Mouse (Mus musculus) forebrain, embryonic 11.5 days (tissue): ENCODE measurements around the gene Slfn4. TPM values are rescaled to one million over a fixed set of nuclear protein-coding genes. Genes with fewer than 3 reads are reported as not detected.
"Not testable (repeated sequence)": the region's sequence is repeated elsewhere in the genome, so short reads cannot be mapped to it uniquely, and the experiment has no call there.

Experiments
- ATAC-seq: fragments of 200-750 bp; cut with Nextera tagmentation; replicated peaks from 2 replicates; pipeline ENCODE4 v1.8.0; 2017; ENCODE audit warnings: moderate TSS enrichment; ENCODE audit not compliant: low FRiP score
- DNase-seq: peaks from one replicate; pipeline ENCODE4 v3.0.0-alpha.2; 2017; ENCODE audit warnings: low spot score
- H3K27ac ChIP-seq: fragments of 300-500 bp; sonication (generic); 2 replicates; pipeline ENCODE4 v1.5.1; 2014; ENCODE audit warnings: low read depth, low read length
- H3K27me3 ChIP-seq: fragments of 300-500 bp; sonication (generic); 2 replicates; pipeline ENCODE4 v1.6.1; 2014; ENCODE audit warnings: mild to moderate bottlenecking, low read length, mixed read lengths; ENCODE audit not compliant: control insufficient read depth, insufficient read depth
- H3K36me3 ChIP-seq: fragments of 300-500 bp; sonication (generic); 2 replicates; pipeline ENCODE4 v1.6.1; 2014; ENCODE audit warnings: mild to moderate bottlenecking, low read length, moderate library complexity, mixed read lengths; ENCODE audit not compliant: control insufficient read depth, insufficient read depth
- H3K4me1 ChIP-seq: fragments of 300-500 bp; sonication (generic); replicated peaks from 2 replicates; pipeline ENCODE4 v1.6.1; 2014; ENCODE audit warnings: low read length, mixed read lengths; ENCODE audit not compliant: control insufficient read depth, insufficient read depth
- H3K4me2 ChIP-seq: fragments of 300-500 bp; sonication (generic); 2 replicates; pipeline ENCODE4 v1.6.1; 2014; ENCODE audit warnings: low read depth, mild to moderate bottlenecking, low read length, moderate library complexity, mixed read lengths; ENCODE audit not compliant: severe bottlenecking
- H3K4me3 ChIP-seq: fragments of 300-500 bp; sonication (generic); 2 replicates; pipeline ENCODE4 v1.5.1; 2014; ENCODE audit warnings: low read depth, low read length
- H3K9ac ChIP-seq: fragments of 300-500 bp; sonication (generic); 2 replicates; pipeline ENCODE4 v1.6.1; 2014; ENCODE audit warnings: low read length
- H3K9me3 ChIP-seq: fragments of 300-500 bp; sonication (generic); 2 replicates; pipeline ENCODE4 v1.6.1; 2016; ENCODE audit warnings: low read length, mixed read lengths; ENCODE audit not compliant: control insufficient read depth
- WGBS: fragments of 180-500 bp; shearing (Covaris S2); extraction: QIAGEN DNeasy Blood & Tissue Kit; methylation state at CpG from one replicate; pipeline ENCODE4 v1.1.7; 2014; 5-methylcytosine and 5-hydroxymethylcytosine counted together
- polyA plus RNA-seq: library from polyadenylated mRNA; unstranded; fragments of >200 nt; fragmentation: Nextera tagmentation; extraction: Ambion mirVana; gene quantifications from 2 replicates; pipeline ENCODE4 v1.2.1, GENCODE M21; 2014

Slfn4 gene
- polyA plus RNA-seq, result not detected in 2 replicates

DNA sequence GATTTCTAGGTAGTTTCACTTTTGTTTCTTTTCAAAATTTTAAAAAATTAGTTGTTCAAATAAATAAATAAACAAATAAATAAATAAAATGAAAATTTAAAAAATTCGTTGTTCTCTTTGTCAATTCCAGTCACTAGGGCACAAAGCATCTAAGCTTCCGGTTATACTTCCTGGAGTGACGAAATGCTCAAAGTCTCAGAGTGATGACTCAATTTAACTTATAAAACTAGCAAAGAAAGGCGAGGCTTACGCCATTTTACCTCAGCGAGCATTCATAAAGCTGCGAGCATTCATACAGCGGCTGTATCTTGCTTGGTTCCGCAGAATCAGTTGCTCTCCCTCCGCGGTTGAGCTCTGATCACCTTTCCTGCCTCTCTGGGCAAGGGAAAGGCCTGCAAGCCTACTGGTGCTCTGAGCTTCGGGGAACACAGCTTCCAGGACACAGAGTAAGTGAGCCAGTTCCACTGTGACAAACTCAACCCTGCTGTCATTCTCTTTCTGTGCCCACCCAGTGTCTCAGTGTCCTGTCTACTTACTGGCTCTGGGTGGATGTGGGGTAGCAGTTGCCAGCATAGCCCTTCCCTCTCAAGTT, at the start of gene Slfn4:
Gene Slfn4 (plus strand): TSS at position 239 of the 592 bp plus-strand sequence.
- Histone ChIP-seq H3K4me1 (no peaks in the 10 kb centered on the region), H3K27ac (no peak within 1 kb of the TSS), H3K9me3 (no peaks in the 10 kb centered on the region), H3K4me2 (no peak within 1 kb of the TSS), H3K36me3 (no peaks in the 10 kb centered on the region), H3K4me3 (no peak within 1 kb of the TSS), H3K27me3 (no peaks in the 10 kb centered on the region), H3K9ac (no peak within 1 kb of the TSS)
- DNase-seq (no peak), ATAC-seq (no peak)
- 89% methylated on average over 12 of the region's 12 CpGs for WGBS

DNA sequence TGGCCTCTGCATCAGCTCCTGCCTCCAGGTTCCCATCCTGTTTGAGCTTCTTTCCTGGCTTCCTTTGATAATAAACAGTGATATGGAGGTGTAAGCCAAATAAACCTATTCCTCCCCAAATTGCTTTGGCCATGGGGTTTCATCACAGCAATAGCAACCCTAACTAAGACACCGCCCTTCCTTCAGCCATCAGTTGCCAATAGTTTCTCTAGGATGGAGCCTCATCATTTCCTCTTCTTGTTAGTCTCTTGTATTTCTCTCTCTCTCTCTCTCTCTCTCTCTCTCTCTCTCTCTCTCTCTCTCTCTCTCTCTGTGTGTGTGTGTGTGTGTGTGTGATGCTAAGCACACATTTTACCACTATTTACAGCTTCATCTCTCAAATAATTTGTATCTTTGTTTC, 49.4 kb upstream of the Slfn4 start:
- not testable (repeated sequence) for H3K9ac ChIP-seq, H3K27me3 ChIP-seq, H3K4me3 ChIP-seq, H3K4me1 ChIP-seq, H3K36me3 ChIP-seq, ATAC-seq, H3K27ac ChIP-seq, H3K4me2 ChIP-seq, H3K9me3 ChIP-seq, DNase-seq
- no CpG with 5 or more reads among the region's 1 CpGs for WGBS

DNA sequence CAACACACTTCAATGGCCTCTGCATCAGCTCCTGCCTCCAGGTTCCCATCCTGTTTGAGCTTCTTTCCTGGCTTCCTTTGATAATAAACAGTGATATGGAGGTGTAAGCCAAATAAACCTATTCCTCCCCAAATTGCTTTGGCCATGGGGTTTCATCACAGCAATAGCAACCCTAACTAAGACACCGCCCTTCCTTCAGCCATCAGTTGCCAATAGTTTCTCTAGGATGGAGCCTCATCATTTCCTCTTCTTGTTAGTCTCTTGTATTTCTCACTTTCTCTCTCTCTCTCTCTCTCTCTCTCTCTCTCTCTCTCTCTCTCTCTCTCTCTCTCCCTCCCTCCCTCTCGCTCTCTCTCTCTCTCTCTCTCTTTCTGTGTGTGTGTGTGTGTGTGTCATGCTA, 37.7 kb upstream of the Slfn4 start:
- ATAC-seq, H3K4me1 ChIP-seq, H3K9ac ChIP-seq, H3K27ac ChIP-seq, H3K4me2 ChIP-seq, H3K9me3 ChIP-seq, H3K36me3 ChIP-seq, H3K4me3 ChIP-seq, DNase-seq, H3K27me3 ChIP-seq: not testable (repeated sequence)
- 100% methylated on average over 1 of the region's 2 CpGs for WGBS

DNA sequence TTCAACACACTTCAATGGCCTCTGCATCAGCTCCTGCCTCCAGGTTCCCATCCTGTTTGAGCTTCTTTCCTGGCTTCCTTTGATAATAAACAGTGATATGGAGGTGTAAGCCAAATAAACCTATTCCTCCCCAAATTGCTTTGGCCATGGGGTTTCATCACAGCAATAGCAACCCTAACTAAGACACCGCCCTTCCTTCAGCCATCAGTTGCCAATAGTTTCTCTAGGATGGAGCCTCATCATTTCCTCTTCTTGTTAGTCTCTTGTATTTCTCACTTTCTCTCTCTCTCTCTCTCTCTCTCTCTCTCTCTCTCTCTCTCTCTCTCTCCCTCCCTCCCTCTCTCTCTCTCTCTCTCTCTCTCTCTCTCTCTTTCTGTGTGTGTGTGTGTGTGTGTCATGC, 26.0 kb upstream of the Slfn4 start:
- not testable (repeated sequence) for H3K9me3 ChIP-seq, DNase-seq
- no CpG with 5 or more reads among the region's 1 CpGs for WGBS

DNA sequence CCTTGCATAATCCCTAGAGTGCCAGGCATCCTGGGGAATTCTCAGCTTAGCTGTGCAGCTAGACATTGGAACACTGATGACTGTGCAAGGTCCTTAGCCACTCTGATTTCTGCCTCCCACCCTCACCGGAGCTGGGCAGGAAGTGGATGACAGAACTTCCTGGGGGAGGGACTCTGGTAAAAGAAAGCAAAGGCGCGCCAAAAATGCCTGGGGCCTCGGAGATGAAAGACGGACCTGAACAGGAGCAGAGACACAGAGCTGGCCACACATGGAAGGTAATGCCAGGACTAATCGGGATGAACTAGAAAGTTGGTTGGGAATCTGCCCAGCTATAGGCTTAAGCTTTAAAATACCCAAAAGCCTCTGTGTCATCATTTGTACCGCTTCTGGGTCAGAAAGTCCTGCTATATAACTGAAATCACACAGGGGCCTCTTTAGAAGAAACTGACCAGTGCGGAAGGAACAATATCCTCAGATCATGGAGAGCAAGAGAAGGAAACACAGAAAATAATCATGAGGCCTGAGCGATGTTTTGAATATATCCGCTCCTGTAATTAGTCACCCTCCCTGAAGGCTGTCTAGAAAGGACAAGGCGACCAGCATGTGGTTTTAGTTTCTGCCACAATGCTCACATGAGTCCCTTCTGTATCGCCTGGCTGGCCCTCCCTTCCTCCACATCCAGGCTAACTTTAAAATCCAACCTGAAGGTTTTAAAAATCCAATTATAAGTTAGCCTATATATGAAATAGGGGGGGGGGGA, 16.3 kb downstream of the Slfn4 start, which contains the start of gene Slfn3:
Gene Slfn3 (plus strand): TSS at position 197 of the 760 bp plus-strand sequence.
- WGBS, result 77% methylated on average over 12 of the region's 12 CpGs
- no peaks in the 10 kb centered on the region for H3K36me3 ChIP-seq

More for the DNA sequence above, 26.0 kb upstream of the Slfn4 start:
- not testable (repeated sequence) for H3K9ac ChIP-seq, H3K27ac ChIP-seq, H3K4me3 ChIP-seq, H3K4me2 ChIP-seq, H3K4me1 ChIP-seq, H3K27me3 ChIP-seq, ATAC-seq, H3K36me3 ChIP-seq

DNA sequence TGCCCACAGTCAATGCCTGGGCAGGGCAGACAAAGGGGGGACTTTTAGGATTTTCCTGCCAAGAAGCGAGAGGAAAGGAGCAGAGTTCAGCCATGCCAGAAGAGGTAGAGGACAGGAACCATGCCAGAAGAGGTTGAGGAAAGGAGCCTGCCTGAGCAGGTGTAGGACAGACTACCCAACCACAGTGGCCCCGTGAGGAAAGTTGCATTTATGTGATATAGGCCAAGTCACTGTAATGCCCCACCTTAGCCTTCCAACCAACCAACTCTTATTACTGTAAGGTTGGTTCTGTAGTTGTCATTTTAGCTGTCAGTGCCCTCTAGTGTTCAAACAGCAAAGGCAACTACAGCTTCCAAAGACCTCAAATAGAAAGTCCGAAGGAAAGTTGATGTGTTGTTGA, 17.0 kb downstream of the Slfn4 start:
- Histone ChIP-seq H3K4me2 (no peak overlapping the region), H3K9ac (no peak overlapping the region), H3K36me3 (no peaks in the 10 kb centered on the region), H3K9me3 (no peaks in the 10 kb centered on the region), H3K27ac (no peak overlapping the region), H3K27me3 (no peaks in the 10 kb centered on the region), H3K4me3 (no peak overlapping the region), H3K4me1 (no peaks in the 10 kb centered on the region)
- WGBS, result 64% methylated on average over 3 of the region's 3 CpGs
- ATAC-seq (no peak), DNase-seq (no peak)

More for the DNA sequence above, 16.3 kb downstream of the Slfn4 start, which contains the start of gene Slfn3:
- H3K4me1 ChIP-seq, result no peaks in the 10 kb centered on the region
- no peaks in the 10 kb centered on the region for H3K27me3 ChIP-seq
- ATAC-seq (no peak), DNase-seq (no peak)
- H3K4me2 ChIP-seq, result no peak within 1 kb of the TSS
- no peaks in the 10 kb centered on the region for H3K9me3 ChIP-seq
- H3K27ac ChIP-seq, result no peak within 1 kb of the TSS
- no peak within 1 kb of the TSS for H3K9ac ChIP-seq
- no peak within 1 kb of the TSS for H3K4me3 ChIP-seq

DNA sequence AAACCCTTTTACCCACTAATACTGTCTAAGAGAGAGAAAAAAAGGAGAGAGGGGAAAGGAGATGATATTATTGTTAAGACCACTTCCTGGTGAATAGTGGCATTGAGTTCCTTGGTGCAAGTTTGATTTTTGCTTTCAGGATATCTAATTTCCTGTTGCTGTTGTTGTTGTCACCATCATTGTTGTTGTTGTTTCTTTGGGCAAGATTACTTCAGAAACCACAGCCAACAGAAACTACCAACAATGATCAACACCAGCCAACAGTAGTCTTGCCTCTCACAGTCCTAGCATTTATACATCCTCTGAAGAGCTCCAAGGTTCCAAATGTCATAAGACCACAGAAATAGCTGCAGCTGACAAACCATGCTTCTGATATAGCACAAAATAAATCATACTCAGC, 30.0 kb downstream of the Slfn4 start:
- ATAC-seq (no peak), DNase-seq (no peak)
- no peaks in the 10 kb centered on the region for H3K27me3 ChIP-seq

DNA sequence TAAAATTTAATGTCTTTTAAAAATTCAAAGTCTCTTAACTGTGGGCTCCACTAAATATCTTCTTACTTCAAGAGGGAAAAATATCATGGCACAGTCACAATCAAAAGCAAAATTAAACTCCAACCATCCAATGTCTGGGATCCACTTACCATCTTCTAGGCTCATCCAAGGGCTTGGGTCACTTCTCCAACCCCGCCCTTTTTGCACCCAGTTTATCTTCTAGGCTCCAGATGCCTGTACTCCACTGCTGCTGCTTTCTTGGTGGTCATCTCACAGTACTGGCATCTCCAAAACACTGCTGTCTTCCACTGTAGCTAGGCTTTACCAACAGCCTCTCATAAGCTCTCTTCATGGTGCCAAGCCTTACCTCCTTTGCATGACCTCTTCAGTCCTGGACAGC, 41.1 kb downstream of the Slfn4 start:
- H3K36me3 ChIP-seq, result no peaks in the 10 kb centered on the region
- no peak overlapping the region for H3K4me2 ChIP-seq
- no peaks in the 10 kb centered on the region for H3K4me1 ChIP-seq
- WGBS, result 70% methylated on average over 1 of the region's 1 CpGs
- H3K9ac ChIP-seq, result no peak overlapping the region
- DNase-seq (no peak), ATAC-seq (no peak)
- H3K27me3 ChIP-seq, result no peaks in the 10 kb centered on the region
- H3K4me3 ChIP-seq, result no peak overlapping the region
- H3K9me3 ChIP-seq, result no peaks in the 10 kb centered on the region
- no peak overlapping the region for H3K27ac ChIP-seq

More for the DNA sequence above, 30.0 kb downstream of the Slfn4 start:
- Histone ChIP-seq H3K36me3 (no peaks in the 10 kb centered on the region), H3K27ac (no peak overlapping the region), H3K9me3 (no peaks in the 10 kb centered on the region), H3K4me3 (no peak overlapping the region), H3K4me1 (no peaks in the 10 kb centered on the region), H3K9ac (no peak overlapping the region), H3K4me2 (no peak overlapping the region)
